Mouse (Mus musculus) forebrain, embryonic 14.5 days (tissue): ENCODE data around the gene Draxin. TPM values are rescaled to one million over a fixed set of nuclear protein-coding genes. Genes with fewer than 3 reads are reported as not detected.

ENCODE experiments used
- ATAC-seq: fragments of 200-750 bp; cut with Nextera tagmentation; 2 replicates; pipeline ENCODE4 v1.8.0; 2017; ENCODE audit warnings: mild to moderate bottlenecking, moderate library complexity
- DNase-seq: peaks from one replicate; pipeline ENCODE4 v3.0.0-alpha.2; 2015; ENCODE audit warnings: low spot score
- H3K27ac ChIP-seq: fragments of 300-500 bp; sonication (generic); 2 replicates; pipeline ENCODE4 v1.5.1; 2014; ENCODE audit warnings: low read depth, mild to moderate bottlenecking, control low read depth, low read length, moderate library complexity
- H3K27me3 ChIP-seq: fragments of 300-500 bp; sonication (generic); replicated peaks from 2 replicates; pipeline ENCODE4 v1.6.1; 2014; ENCODE audit warnings: low read length, control low read depth, mixed read lengths; ENCODE audit not compliant: control insufficient read depth, insufficient read depth
- H3K36me3 ChIP-seq: fragments of 300-500 bp; sonication (generic); 2 replicates; pipeline ENCODE4 v1.6.1; 2014; ENCODE audit warnings: low read length, control low read depth; ENCODE audit not compliant: control insufficient read depth, insufficient read depth
- H3K4me1 ChIP-seq: fragments of 300-500 bp; sonication (generic); 2 replicates; pipeline ENCODE4 v1.6.1; 2014; ENCODE audit warnings: antibody characterized with exemption, low read length, control low read depth; ENCODE audit not compliant: control insufficient read depth, insufficient read depth
- H3K4me2 ChIP-seq: fragments of 300-500 bp; sonication (generic); 2 replicates; pipeline ENCODE4 v1.6.1; 2014; ENCODE audit warnings: mild to moderate bottlenecking, control low read depth, low read length
- H3K4me3 ChIP-seq: fragments of 300-500 bp; sonication (generic); 2 replicates; pipeline ENCODE4 v1.5.1; 2014; ENCODE audit warnings: low read depth, low read length, control low read depth
- H3K9ac ChIP-seq: fragments of 300-500 bp; sonication (generic); 2 replicates; pipeline ENCODE4 v1.6.1; 2014; ENCODE audit warnings: mild to moderate bottlenecking, low read length, control low read depth, moderate library complexity
- H3K9me3 ChIP-seq: fragments of 300-500 bp; sonication (generic); replicated peaks from 2 replicates; pipeline ENCODE4 v1.6.1; 2016; ENCODE audit warnings: low read length, control low read depth, mixed read lengths; ENCODE audit not compliant: control insufficient read depth
- WGBS: fragments of 180-500 bp; shearing (Covaris S2); extraction: QIAGEN DNeasy Blood & Tissue Kit; methylation state at CpG from one replicate; pipeline ENCODE4 v1.1.7; 2014; 5-methylcytosine and 5-hydroxymethylcytosine counted together
- polyA plus RNA-seq: library from polyadenylated mRNA; unstranded; fragments of >200 nt; fragmentation: Nextera tagmentation; extraction: Ambion mirVana; gene quantifications from 2 replicates; pipeline ENCODE4 v1.2.1, GENCODE M21; 2014

Draxin gene
- polyA plus RNA-seq, 1 experiment from 2014 or later = 18.8 TPM

GRCm38 (mm10) chr4:148061086-148061480 is 69.4 kb downstream of the Draxin start:
- ATAC-seq (no peak), DNase-seq (no peak)
- Histone ChIP-seq H3K9ac (no peak overlapping the region), H3K4me2 (no peak overlapping the region), H3K27ac (no peak overlapping the region), H3K27me3 (no peaks in the 10 kb centered on the region), H3K4me3 (no peak overlapping the region), H3K36me3 (peaks cover 29% of the 10 kb centered on the region), H3K9me3 (no peaks in the 10 kb centered on the region), H3K4me1 (no peaks in the 10 kb centered on the region)
- 91% methylated on average over 9 of the region's 9 CpGs for WGBS

- Histone ChIP-seq H3K27me3 (no peaks in the 10 kb centered on the region), H3K9me3 (no peaks in the 10 kb centered on the region), H3K36me3 (peaks cover 36% of the 10 kb centered on the region), H3K4me2 (no peak overlapping the region), H3K4me3 (no peak overlapping the region), H3K4me1 (no peaks in the 10 kb centered on the region), H3K27ac (no peak overlapping the region), H3K9ac (no peak overlapping the region)
- 49% methylated on average over 13 of the region's 13 CpGs for WGBS
- DNase-seq (peak; percentile 32), ATAC-seq (peak; percentile 54; the same call in 1 of the 2 replicates)
Observed at GRCm38 (mm10) chr4:148060120-148061085, 70.1 kb downstream of the Draxin start.

- peak; percentile 11 for DNase-seq
- no peak for ATAC-seq
- Histone ChIP-seq H3K9ac (no peak overlapping the region), H3K27me3 (no peaks in the 10 kb centered on the region), H3K4me1 (no peaks in the 10 kb centered on the region), H3K4me2 (no peak overlapping the region), H3K27ac (no peak overlapping the region), H3K9me3 (no peaks in the 10 kb centered on the region), H3K4me3 (no peak overlapping the region), H3K36me3 (peaks cover 50% of the 10 kb centered on the region)
- WGBS = 83% methylated on average over 6 of the region's 6 CpGs
Observed at GRCm38 (mm10) chr4:148058993-148059392, 71.5 kb downstream of the Draxin start.

- Histone ChIP-seq H3K4me2 (no peak overlapping the region), H3K27ac (no peak overlapping the region), H3K9ac (no peak overlapping the region), H3K4me1 (no peaks in the 10 kb centered on the region), H3K4me3 (no peak overlapping the region), H3K36me3 (peaks cover 57% of the 10 kb centered on the region), H3K27me3 (no peaks in the 10 kb centered on the region), H3K9me3 (no peaks in the 10 kb centered on the region)
- DNase-seq (no peak), ATAC-seq (no peak)
- 91% methylated on average over 9 of the region's 9 CpGs for WGBS
Observed at GRCm38 (mm10) chr4:148058218-148058819, 72.2 kb downstream of the Draxin start.

GRCm38 (mm10) chr4:148057661-148058209 is 72.8 kb downstream of the Draxin start:
- H3K27ac ChIP-seq = no peak overlapping the region
- H3K4me3 ChIP-seq = no peak overlapping the region
- peaks cover 62% of the 10 kb centered on the region for H3K36me3 ChIP-seq
- H3K27me3 ChIP-seq = no peaks in the 10 kb centered on the region
- no peak for DNase-seq
- no peaks in the 10 kb centered on the region for H3K9me3 ChIP-seq
- no peaks in the 10 kb centered on the region for H3K4me1 ChIP-seq
- H3K9ac ChIP-seq = no peak overlapping the region
- ATAC-seq = no peak
- no peak overlapping the region for H3K4me2 ChIP-seq
- WGBS = 79% methylated on average over 5 of the region's 5 CpGs

GRCm38 (mm10) chr4:148056801-148057200 is 73.7 kb downstream of the Draxin start:
- H3K27ac ChIP-seq = no peak overlapping the region
- H3K9ac ChIP-seq = no peak overlapping the region
- H3K36me3 ChIP-seq = peaks cover 72% of the 10 kb centered on the region
- ATAC-seq (no peak), DNase-seq (no peak)
- H3K4me1 ChIP-seq = no peaks in the 10 kb centered on the region
- no peak overlapping the region for H3K4me2 ChIP-seq
- no peaks in the 10 kb centered on the region for H3K9me3 ChIP-seq
- H3K27me3 ChIP-seq = no peaks in the 10 kb centered on the region
- H3K4me3 ChIP-seq = no peak overlapping the region
- 94% methylated on average over 4 of the region's 4 CpGs for WGBS

DNA sequence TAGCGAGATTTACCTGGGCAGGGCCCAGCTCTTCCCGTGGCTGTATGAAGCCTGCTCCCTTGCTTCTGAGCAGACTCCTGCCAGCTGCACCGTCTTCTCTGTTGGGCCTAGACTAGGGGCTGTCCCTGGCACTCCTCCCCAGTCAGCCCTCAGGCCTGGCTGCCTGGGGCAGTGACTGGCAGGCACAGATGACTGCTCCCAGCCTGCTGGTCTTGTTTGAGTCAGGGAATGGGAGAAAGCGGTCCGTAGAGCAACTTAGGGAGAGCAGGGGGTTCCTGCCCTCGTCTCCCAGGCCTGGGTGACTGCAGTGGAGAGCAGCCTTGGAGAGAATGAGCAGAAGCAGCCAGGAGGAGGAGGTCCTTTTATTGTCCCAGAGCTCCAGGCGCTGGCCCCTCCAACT is 74.3 kb downstream of the Draxin start:
- Histone ChIP-seq H3K36me3 (peaks cover 77% of the 10 kb centered on the region), H3K27me3 (no peaks in the 10 kb centered on the region), H3K4me2 (no peak overlapping the region), H3K9ac (no peak overlapping the region), H3K9me3 (no peaks in the 10 kb centered on the region), H3K4me3 (no peak overlapping the region), H3K27ac (no peak overlapping the region), H3K4me1 (no peaks in the 10 kb centered on the region)
- 90% methylated on average over 7 of the region's 7 CpGs for WGBS
- DNase-seq (no peak), ATAC-seq (no peak)

DNA sequence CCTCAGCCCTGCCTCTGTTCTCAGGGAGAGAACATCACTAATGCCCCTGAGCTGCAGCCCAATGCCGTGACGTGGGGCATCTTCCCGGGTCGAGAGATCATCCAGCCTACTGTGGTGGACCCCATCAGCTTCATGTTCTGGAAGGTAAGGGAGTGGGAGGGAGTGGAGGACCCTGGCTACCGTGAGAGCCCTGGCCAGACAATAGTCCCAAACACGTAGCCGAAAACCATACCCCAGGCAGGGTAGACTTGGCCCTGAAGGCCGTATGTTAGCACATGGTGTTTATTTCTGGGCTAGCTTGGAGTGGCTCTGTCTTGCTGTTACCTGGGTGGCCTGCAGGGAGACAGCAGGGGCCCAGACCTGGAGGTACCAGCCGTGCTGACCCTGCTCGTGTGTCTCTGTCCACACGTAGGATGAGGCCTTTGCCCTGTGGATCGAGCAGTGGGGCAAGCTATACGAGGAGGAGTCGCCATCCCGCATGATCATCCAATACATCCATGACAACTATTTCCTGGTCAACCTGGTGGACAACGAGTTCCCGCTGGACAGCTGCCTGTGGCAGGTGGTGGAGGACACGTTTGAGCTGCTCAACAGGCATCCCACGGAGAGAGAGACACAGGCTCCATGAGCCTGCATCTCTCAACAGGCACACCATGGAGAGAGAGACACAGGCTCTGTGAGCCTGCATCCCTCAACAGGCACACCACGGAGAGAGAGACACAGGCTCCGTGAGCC is 75.4 kb downstream of the Draxin start:
- H3K9me3 ChIP-seq = no peaks in the 10 kb centered on the region
- no peak overlapping the region for H3K27ac ChIP-seq
- no peaks in the 10 kb centered on the region for H3K27me3 ChIP-seq
- peaks cover 84% of the 10 kb centered on the region for H3K36me3 ChIP-seq
- H3K4me3 ChIP-seq = no peak overlapping the region
- DNase-seq (no peak), ATAC-seq (no peak)
- H3K4me2 ChIP-seq = no peak overlapping the region
- no peaks in the 10 kb centered on the region for H3K4me1 ChIP-seq
- WGBS = 94% methylated on average over 21 of the region's 21 CpGs
- H3K9ac ChIP-seq = no peak overlapping the region
